34 mouse cellular contexts compared by ENCODE assay signal in genomic region chr5:90696064-90696463, GRCm38 (mm10). TPM values are rescaled to one million over a fixed set of nuclear protein-coding genes. Genes with fewer than 3 reads are reported as not detected.
DNase-seq lines count a peak whose midpoint lies in the region; ATAC-seq and TF ChIP-seq lines count a peak whose summit lies in the region.
"Had no signal": no experiment of that assay in that cellular context is flagged by ENCODE, and none has a peak within 500 bp of the region (broad histone marks: within the 10 kb centered on the region; RNA-seq: fewer than 3 reads in every experiment).

No protein-coding gene starts in this region.

- no peak overlapping the region for H3K9ac ChIP-seq in liver, adult 2 months (ENCODE audit: low read depth, low read length)
- H3K9ac ChIP-seq in liver, embryonic 11.5 days (ENCODE audit: low read depth, low read length) = no peak overlapping the region
- H3K9ac ChIP-seq: forebrain, embryonic 15.5 days; hindbrain, embryonic 14.5 days; kidney, embryonic 15.5 days; limb, embryonic 13.5 days; liver, embryonic 15.5 days; midbrain, embryonic 12.5 days; neural tube, embryonic 15.5 days had no signal

- no peaks in the 10 kb centered on the region for H3K79me2 ChIP-seq in liver, adult 2 months (ENCODE audit: control insufficient read depth, insufficient read depth, low read length)

- 87% methylated on average over 7 of the region's 7 CpGs for WGBS in liver, adult 2 months
- 82% methylated on average over 7 of the region's 7 CpGs for WGBS in liver, embryonic 11.5 days
- WGBS in bone marrow, adult 2 months = 17% methylated on average over 7 of the region's 7 CpGs

- no peak for TF ChIP-seq POLR2A in liver, adult 2 months (IDR thresholded peaks at IDR 0.05; ENCODE audit: extremely low read depth, insufficient read depth, low read length)
- no peak for TF ChIP-seq POLR2A in bone marrow, adult 2 months (IDR thresholded peaks at IDR 0.05; ENCODE audit: borderline replicate concordance, control insufficient read depth, low read depth, low read length)

- H3K4me3 ChIP-seq in liver, adult 2 months (ENCODE audit: insufficient read depth, low read depth, low read length) = no peak overlapping the region
- H3K4me3 ChIP-seq in liver, embryonic 11.5 days (ENCODE audit: low read depth, low read length) = no peak overlapping the region
- H3K4me3 ChIP-seq in bone marrow, adult 2 months (replicated peaks; ENCODE audit: control insufficient read depth, low read depth, low read length) = no peak overlapping the region
- H3K4me3 ChIP-seq: forebrain, embryonic 15.5 days; kidney, embryonic 15.5 days; limb, embryonic 13.5 days; liver, embryonic 15.5 days; megakaryocyte, embryonic 14.5 days; midbrain, embryonic 12.5 days; neural tube, embryonic 15.5 days had no signal

- no peak overlapping the region for H3K27ac ChIP-seq in liver, adult 2 months (replicated peaks; ENCODE audit: insufficient read depth, low read depth, low read length)
- no peak overlapping the region for H3K27ac ChIP-seq in liver, embryonic 11.5 days (ENCODE audit: low read depth, low read length)
- peak overlapping the region; percentile 11; the same call in 1 of the 2 replicates for H3K27ac ChIP-seq in bone marrow, adult 2 months (ENCODE audit: control insufficient read depth, insufficient read depth, low read depth, low read length, poor library complexity)
- H3K27ac ChIP-seq: forebrain, embryonic 15.5 days; hindbrain, embryonic 14.5 days; kidney, embryonic 15.5 days; limb, embryonic 13.5 days; liver, embryonic 15.5 days; midbrain, embryonic 12.5 days; neural tube, embryonic 15.5 days; stomach, postnatal 0 days had no signal

- H3K9me3 ChIP-seq in liver, embryonic 11.5 days (ENCODE audit: control insufficient read depth, low read length) = no peaks in the 10 kb centered on the region
- H3K9me3 ChIP-seq: forebrain, embryonic 15.5 days; G1E; kidney, embryonic 15.5 days; limb, embryonic 13.5 days; liver, embryonic 15.5 days; megakaryocyte, embryonic 14.5 days; midbrain, embryonic 12.5 days; neural tube, embryonic 15.5 days had no signal

- H3K27me3 ChIP-seq in liver, adult 2 months (ENCODE audit: control insufficient read depth, insufficient read depth, low read length) = no peaks in the 10 kb centered on the region
- no peaks in the 10 kb centered on the region for H3K27me3 ChIP-seq in liver, embryonic 11.5 days (replicated peaks; ENCODE audit: control insufficient read depth, insufficient read depth, low read length)
- H3K27me3 ChIP-seq: forebrain, embryonic 15.5 days; kidney, embryonic 15.5 days; limb, embryonic 13.5 days; liver, embryonic 15.5 days; megakaryocyte, embryonic 14.5 days; midbrain, embryonic 12.5 days; neural tube, embryonic 15.5 days had no signal

- peak; percentile 21 for DNase-seq in liver, adult 2 months (ENCODE audit: extremely low read depth, low read depth, low spot score)
- no peak for DNase-seq in liver, embryonic 11.5 days (ENCODE audit: low spot score)
- DNase-seq in adipocyte (ENCODE audit: low spot score) = no peak
- DNase-seq in urinary bladder, adult 18-20 months (ENCODE audit: low spot score in 2 of 2) = no peak
- DNase-seq in lung, postnatal 36 days = no peak
- DNase-seq: adrenal gland, postnatal 25 days; cerebellum, adult 8-10 months; cerebellum, postnatal 25 days; gastrocnemius, postnatal 25 days; heart, adult 18-20 months; heart, postnatal 36 days; kidney, adult 11 months; kidney, postnatal 25 days; lung, postnatal 10 days; right cerebral cortex, postnatal 25 days; spleen, adult 18-20 months; thymus, adult 18-20 months; thymus, postnatal 25 days had no signal

- ATAC-seq in liver, embryonic 11.5 days (replicated peaks; ENCODE audit: low FRiP score) = no peak
- peak; percentile 72 to 82 for ATAC-seq in hematopoietic stem cell, adult 5-6 weeks (replicated peaks in 1 of 2; ENCODE audit: insufficient read depth in 1 of 2, low FRiP score in 2 of 2, low TSS enrichment in 1 of 2, low read depth in 1 of 2, poor library complexity in 2 of 2, severe bottlenecking in 2 of 2)
- ATAC-seq in monocyte, adult 5-6 weeks (replicated peaks; ENCODE audit: insufficient number of reproducible peaks, low FRiP score, low TSS enrichment, poor library complexity, severe bottlenecking) = peak; percentile 92
- ATAC-seq: forebrain, embryonic 15.5 days; inflammation-experienced regulatory T-cells, adult 6 months had no signal

- no peak for TF ChIP-seq CTCF in liver, adult 2 months (IDR thresholded peaks at IDR 0.05; ENCODE audit: low read depth, low read length)
- TF ChIP-seq CTCF in bone marrow, adult 2 months (IDR thresholded peaks at IDR 0.05; ENCODE audit: control insufficient read depth, insufficient read depth, low read length) = no peak

- H3K36me3 ChIP-seq in liver, adult 2 months (ENCODE audit: control insufficient read depth, insufficient read depth, low read length) = no peaks in the 10 kb centered on the region
- H3K36me3 ChIP-seq in liver, embryonic 11.5 days (ENCODE audit: control insufficient read depth, insufficient read depth, low read length) = no peaks in the 10 kb centered on the region
- H3K36me3 ChIP-seq: forebrain, embryonic 15.5 days; G1E; kidney, embryonic 15.5 days; limb, embryonic 13.5 days; liver, embryonic 15.5 days; midbrain, embryonic 12.5 days; neural tube, embryonic 15.5 days had no signal

- H3K4me1 ChIP-seq in liver, adult 2 months (ENCODE audit: control insufficient read depth, insufficient read depth, low read length) = peaks cover 2% of the 10 kb centered on the region; the same call in 1 of the 2 replicates
- no peaks in the 10 kb centered on the region for H3K4me1 ChIP-seq in liver, embryonic 11.5 days (replicated peaks; ENCODE audit: control insufficient read depth, insufficient read depth, low read length)
- peaks cover 2% of the 10 kb centered on the region; the same call in 1 of the 2 replicates for H3K4me1 ChIP-seq in bone marrow, adult 2 months (ENCODE audit: control insufficient read depth, insufficient read depth, low read length)
- H3K4me1 ChIP-seq: forebrain, embryonic 15.5 days; kidney, embryonic 15.5 days; limb, embryonic 13.5 days; liver, embryonic 15.5 days; midbrain, embryonic 12.5 days; neural tube, embryonic 15.5 days had no signal

- no peak overlapping the region for H3K4me2 ChIP-seq in liver, embryonic 11.5 days
- H3K4me2 ChIP-seq: forebrain, embryonic 15.5 days; heart, embryonic 11.5 days; hindbrain, embryonic 14.5 days; kidney, embryonic 15.5 days; limb, embryonic 13.5 days; liver, embryonic 15.5 days; midbrain, embryonic 12.5 days; neural tube, embryonic 15.5 days had no signal

RNA-seq across cellular contexts. Expression of gene Rassf6, which starts 55.6 kb away (rescaled TPM):
- 24.6 and 30.1 TPM in 2 replicates for total RNA-seq in liver, adult 2 months (2014; rRNA removed)
- 3.2 and 3.9 TPM in 2 replicates for polyA plus RNA-seq in liver, adult 2 months (2012; rRNA removed)
- polyA plus RNA-seq in liver, embryonic 11.5 days (2014; fragmentation: Nextera tagmentation; extraction: Ambion mirVana) = 6.2 and 6.3 TPM in 2 replicates
- polyA plus RNA-seq in bone marrow, adult 2 months (2011; ENCODE audit: insufficient read depth, insufficient read length, low replicate concordance, missing spikeins) = not detected in 2 replicates
- total RNA-seq in hematopoietic stem cell, adult 5-6 weeks (2017) = 2.0 and 5.3 TPM in 2 replicates
- 0.76 TPM in 1 of 3 replicates, not detected in the others for total RNA-seq in monocyte, adult 5-6 weeks (2017)
- total RNA-seq: G1E; gastrocnemius, adult 18-20 months; gastrocnemius, postnatal 25 days; heart, postnatal 36 days had no signal
- polyA plus RNA-seq: G1E had no signal
